Mouse (Mus musculus): ENCODE results near the gene Tnxb.
A peak's percentile ranks its signal among the peaks of the same experiment; 100 is the strongest.

Gene Tnxb

GRCm38 (mm10) chr17:34641945-34642344, 28.4 kb upstream of the Tnxb start:
- no peak for ATAC-seq (ENCODE audit: insufficient number of reproducible peaks, low FRiP score, low TSS enrichment)

DNA sequence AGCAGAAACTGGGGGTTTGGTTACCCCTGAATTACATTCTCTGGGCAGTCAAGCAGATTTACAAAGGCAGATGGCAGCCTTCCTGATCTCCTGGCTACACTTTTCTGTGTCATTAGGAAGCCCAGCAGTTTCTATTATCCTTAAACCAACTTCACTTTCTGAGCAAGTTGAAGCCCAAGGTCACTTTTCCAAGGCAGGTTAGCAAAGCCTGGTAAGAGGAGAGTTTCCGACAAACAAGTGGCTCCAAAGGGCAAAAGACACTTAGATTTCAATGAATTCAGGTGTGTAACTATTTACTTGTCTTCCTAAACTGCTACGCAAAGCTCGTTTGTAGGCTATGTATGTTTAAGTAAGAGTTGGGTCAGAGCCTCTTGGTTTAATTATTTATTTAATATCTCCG, 27.0 kb upstream of the Tnxb start:
- ATAC-seq (ENCODE audit: insufficient number of reproducible peaks, low FRiP score, low TSS enrichment), result no peak

DNA sequence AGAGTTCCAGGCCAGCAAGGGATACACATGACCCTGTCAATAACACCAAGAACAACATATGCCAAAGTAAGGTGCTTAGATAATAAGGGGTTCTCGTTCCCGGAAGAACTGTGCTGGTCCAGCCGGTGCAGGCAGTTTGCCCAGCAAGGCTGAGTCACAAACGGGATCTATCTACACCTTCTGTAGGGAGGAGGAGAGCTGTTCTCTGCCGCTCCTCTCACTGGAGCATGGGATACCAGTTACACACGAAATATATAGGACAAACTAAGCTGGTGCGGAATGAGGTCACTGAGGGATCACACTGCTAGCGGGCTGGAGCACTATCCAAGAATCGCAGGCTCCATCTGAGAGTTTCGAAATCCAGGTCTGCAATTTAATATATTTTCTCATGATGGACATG, 26.4 kb upstream of the Tnxb start:
- ATAC-seq (ENCODE audit: insufficient number of reproducible peaks, low FRiP score, low TSS enrichment), result no peak

GRCm38 (mm10) chr17:34644608-34645007, 25.7 kb upstream of the Tnxb start, which contains the start of gene Fkbpl:
Gene Fkbpl (plus strand): TSS chr17:34644764.
- ATAC-seq (ENCODE audit: insufficient number of reproducible peaks, low FRiP score, low TSS enrichment), result peak; percentile 62

- no peak for ATAC-seq (ENCODE audit: insufficient number of reproducible peaks, low FRiP score, low TSS enrichment)
These were observed 25.0 kb upstream of the Tnxb start for GRCm38 (mm10) chr17:34645256-34645829.

- no peak for ATAC-seq (ENCODE audit: insufficient number of reproducible peaks, low FRiP score, low TSS enrichment)
These were observed 24.4 kb upstream of the Tnxb start for GRCm38 (mm10) chr17:34645831-34646511.

DNA sequence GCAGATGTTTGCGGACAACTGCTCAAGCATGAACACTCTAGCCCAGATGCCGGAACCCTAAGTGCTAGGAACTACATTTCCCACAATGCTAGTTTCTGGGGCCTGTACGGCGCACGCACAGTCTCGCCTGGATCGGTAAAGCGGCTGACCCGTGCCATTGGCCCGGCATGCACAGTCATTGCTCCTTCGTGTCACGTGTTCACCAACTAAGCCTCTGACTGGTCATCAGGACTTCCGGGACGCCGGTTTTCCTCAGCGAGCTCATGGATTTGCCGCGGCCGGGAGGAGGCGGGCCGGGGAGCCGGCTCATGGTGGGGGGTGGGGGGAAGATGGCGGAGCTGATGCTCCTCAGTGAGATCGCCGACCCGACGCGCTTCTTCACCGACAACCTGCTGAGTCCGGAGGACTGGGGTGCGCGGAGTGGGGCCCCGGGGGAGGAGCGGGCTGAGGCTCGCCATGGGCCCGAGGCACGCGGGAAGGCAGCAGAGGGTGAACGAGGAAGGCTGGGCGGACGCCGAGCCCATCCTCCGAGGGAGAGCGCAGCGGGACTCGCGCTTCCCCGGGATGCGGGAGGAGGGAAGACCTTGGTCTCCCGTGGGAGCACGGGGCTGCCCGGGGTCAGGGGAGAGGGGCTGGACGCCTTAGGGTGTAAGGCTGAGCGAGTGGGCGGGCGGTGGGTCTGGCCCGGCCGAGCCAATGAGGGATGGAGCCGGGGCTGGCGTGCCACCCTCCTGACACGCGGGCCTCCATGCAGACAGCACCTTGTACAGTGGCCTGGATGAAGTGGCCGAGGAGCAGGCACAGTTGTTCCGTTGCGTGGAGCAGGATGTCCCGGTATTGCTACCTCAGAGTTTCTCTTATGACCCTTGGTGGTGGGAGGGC, 23.2 kb upstream of the Tnxb start, which contains the start of gene Atf6b:
Atf6b (plus strand) TSS at position 241 of the 882 bp plus-strand sequence.
- ATAC-seq (ENCODE audit: insufficient number of reproducible peaks, low FRiP score, low TSS enrichment), result peak; percentile 92

- no peak for ATAC-seq (ENCODE audit: insufficient number of reproducible peaks, low FRiP score, low TSS enrichment)
These were observed 22.0 kb upstream of the Tnxb start for GRCm38 (mm10) chr17:34648141-34648890.

GRCm38 (mm10) chr17:34649106-34649864, 21.1 kb upstream of the Tnxb start:
- ATAC-seq (ENCODE audit: insufficient number of reproducible peaks, low FRiP score, low TSS enrichment), result no peak

GRCm38 (mm10) chr17:34650781-34651180, 19.6 kb upstream of the Tnxb start:
- ATAC-seq (ENCODE audit: insufficient number of reproducible peaks, low FRiP score, low TSS enrichment), result no peak

DNA sequence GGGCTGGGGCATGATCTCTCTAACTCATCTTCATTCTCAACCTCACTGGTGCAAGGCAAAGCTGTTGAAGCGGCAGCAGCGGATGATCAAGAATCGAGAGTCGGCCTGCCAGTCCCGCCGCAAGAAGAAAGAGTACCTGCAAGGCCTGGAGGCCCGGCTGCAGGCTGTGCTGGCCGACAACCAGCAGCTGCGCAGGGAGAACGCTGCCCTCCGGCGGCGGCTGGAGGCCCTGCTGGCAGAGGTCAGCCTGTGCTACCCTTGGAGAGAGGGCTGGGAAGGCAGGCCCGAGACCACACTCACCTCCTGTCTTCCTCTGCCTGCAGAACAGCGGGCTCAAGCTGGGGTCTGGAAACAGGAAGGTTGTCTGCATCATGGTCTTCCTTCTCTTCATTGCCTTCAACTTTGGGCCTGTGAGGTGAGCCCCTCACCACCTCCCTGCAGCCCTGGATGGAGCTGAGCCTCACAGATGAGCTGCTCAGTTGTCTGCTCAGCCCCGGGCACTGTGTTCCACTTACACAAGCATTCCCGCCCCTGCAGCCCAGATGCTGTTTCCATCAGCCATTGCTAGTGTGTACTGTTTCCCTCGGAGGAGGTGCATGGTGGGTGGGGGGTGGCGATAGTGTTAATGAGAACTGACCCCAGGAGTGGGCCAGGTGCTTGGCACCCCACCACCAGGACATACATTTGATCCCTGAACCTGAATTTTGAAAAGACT, 18.7 kb upstream of the Tnxb start:
- ATAC-seq (ENCODE audit: insufficient number of reproducible peaks, low FRiP score, low TSS enrichment), result no peak

GRCm38 (mm10) chr17:34652546-34652945, 17.8 kb upstream of the Tnxb start:
- no peak for ATAC-seq (ENCODE audit: insufficient number of reproducible peaks, low FRiP score, low TSS enrichment)

GRCm38 (mm10) chr17:34652985-34653384, 17.4 kb upstream of the Tnxb start:
- ATAC-seq (ENCODE audit: insufficient number of reproducible peaks, low FRiP score, low TSS enrichment), result no peak

- ATAC-seq (ENCODE audit: insufficient number of reproducible peaks, low FRiP score, low TSS enrichment), result no peak
These were observed 16.5 kb upstream of the Tnxb start for GRCm38 (mm10) chr17:34653746-34654285.

- ATAC-seq (ENCODE audit: insufficient number of reproducible peaks, low FRiP score, low TSS enrichment), result no peak
These were observed 15.9 kb upstream of the Tnxb start for GRCm38 (mm10) chr17:34654392-34654791.

DNA sequence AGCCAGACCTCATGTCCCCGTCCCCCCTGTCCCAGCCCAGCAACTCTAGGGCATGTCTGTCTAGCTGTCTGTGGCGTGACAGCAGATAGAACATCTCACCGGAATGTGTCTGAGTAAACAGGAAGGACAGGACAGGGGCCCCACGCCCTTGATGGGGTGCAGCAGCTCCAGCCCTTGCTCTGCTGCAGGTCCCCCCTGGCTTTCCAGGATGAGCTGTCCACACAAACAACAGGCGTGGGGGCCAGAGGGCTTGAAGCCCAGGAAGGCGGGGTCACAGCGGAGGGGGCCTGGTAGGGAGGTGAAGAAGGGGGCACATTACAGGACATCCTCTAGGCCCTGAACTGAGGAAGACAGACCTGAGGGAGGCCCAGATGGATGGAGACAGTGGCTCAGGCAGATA, 15.2 kb upstream of the Tnxb start:
- ATAC-seq (ENCODE audit: insufficient number of reproducible peaks, low FRiP score, low TSS enrichment), result no peak

DNA sequence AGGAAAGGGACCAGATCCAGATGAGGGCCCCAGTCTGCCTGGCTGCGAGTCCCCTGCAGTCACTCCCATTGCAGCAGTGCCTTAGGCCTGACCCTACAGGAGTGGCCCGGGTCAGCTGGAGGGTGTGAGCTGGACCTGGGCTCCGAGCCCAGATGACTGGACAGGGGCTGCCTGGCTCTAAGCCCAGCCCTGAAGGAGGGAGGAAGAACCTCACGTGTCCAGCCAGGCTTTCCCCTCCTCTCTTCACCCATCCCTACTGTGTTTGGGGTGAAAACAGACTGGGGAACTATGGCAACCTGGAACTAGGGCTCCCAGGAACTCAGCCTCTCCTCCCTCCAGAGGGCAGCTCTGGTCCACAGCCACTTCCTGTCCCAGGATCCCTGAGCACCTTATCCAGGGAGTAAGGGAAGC, 14.7 kb upstream of the Tnxb start:
- ATAC-seq (ENCODE audit: insufficient number of reproducible peaks, low FRiP score, low TSS enrichment), result peak; percentile 36; the same call in 1 of the 2 replicates

- ATAC-seq (ENCODE audit: insufficient number of reproducible peaks, low FRiP score, low TSS enrichment), result no peak
These were observed 13.7 kb upstream of the Tnxb start for GRCm38 (mm10) chr17:34656666-34657065.

DNA sequence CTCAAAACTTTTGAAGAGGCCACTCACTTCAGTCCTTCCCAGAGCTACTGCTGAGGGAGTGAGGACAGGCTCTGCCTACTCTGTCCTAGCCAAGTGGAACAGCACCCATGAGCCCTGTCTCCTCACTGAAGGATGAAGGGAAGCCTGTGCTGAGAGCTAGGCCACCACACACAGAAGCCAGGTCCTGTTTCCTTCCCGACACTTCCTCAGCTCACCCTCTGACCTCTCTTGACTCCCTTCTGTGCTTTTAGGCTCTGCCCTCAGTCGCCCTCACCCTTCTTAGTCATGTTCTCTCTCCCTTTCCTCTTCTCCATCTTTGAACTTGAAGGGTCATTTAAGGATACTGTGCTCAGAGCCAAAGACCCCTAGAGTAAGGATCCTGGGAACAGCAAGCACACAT, 13.1 kb upstream of the Tnxb start:
- no peak for ATAC-seq (ENCODE audit: insufficient number of reproducible peaks, low FRiP score, low TSS enrichment)

Data from cerebellum, adult (tissue).